ENCODE assay signal across 8 mouse cellular contexts in genomic region chr11:3129852-3130251, GRCm38 (mm10).
DNase-seq lines count a peak whose midpoint lies in the region; TF ChIP-seq lines count a peak whose summit lies in the region.
"Not testable (repeated sequence)": the region's sequence is repeated elsewhere in the genome, so short reads cannot be mapped to it uniquely, and the experiment has no call there.

No protein-coding gene starts in this region.

- TF ChIP-seq CTCF in cerebellum, adult 2 months (IDR thresholded peaks at IDR 0.05; ENCODE audit: borderline replicate concordance, insufficient read depth, low read depth, low read length); layer of hippocampus, adult 2 months (conservative IDR thresholded peaks at IDR 0.05): not testable (repeated sequence)

- DNase-seq in CD8-positive naive resting alpha-beta T cell, adult 2 months (ENCODE audit: low read depth in 2 of 2, low spot score in 2 of 2) = peak; percentile 73 to 81
- peak; percentile 69 to 76 for DNase-seq in cerebellum, adult 2 months
- peak; percentile 84 to 90 for DNase-seq in frontal cortex, postnatal 25 days (ENCODE audit: low spot score in 2 of 2)
- DNase-seq in heart, postnatal 10 days = peak; percentile 71 to 73
- DNase-seq in layer of hippocampus, adult 2 months (ENCODE audit: low spot score in 2 of 2) = peak; percentile 71 to 85
- peak; percentile 21 for DNase-seq in liver
- DNase-seq in ovary, postnatal 10 days (ENCODE audit: low spot score) = peak; percentile 95
- DNase-seq in testis, postnatal 14 days (ENCODE audit: low spot score) = peak; percentile 86

- not testable (repeated sequence) for H3K4me1 ChIP-seq in cerebellum, adult 2 months (ENCODE audit: control insufficient read depth, insufficient read depth, low read length)

- not testable (repeated sequence) for TF ChIP-seq POLR2A in cerebellum, adult 2 months (IDR thresholded peaks at IDR 0.05; ENCODE audit: borderline replicate concordance, insufficient read depth, low read length)

- 88% methylated on average over 8 of the region's 8 CpGs for WGBS in cerebellum, adult 2 months

- H3K27ac ChIP-seq in cerebellum, adult 2 months (ENCODE audit: insufficient read depth, low read length); layer of hippocampus, adult 2 months: not testable (repeated sequence)

- intact Hi-C loops in heart, postnatal 10 days (cut with DNase I) = not testable (repeated sequence)

- not testable (repeated sequence) for H3K27me3 ChIP-seq in cerebellum, adult 2 months (ENCODE audit: control insufficient read depth, insufficient read depth, low read length)

- H3K4me3 ChIP-seq in cerebellum, adult 2 months (replicated peaks; ENCODE audit: insufficient read depth, low read depth, low read length); layer of hippocampus, adult 2 months: not testable (repeated sequence)

Comparison
In these comparisons a context has a peak if more than half of its experiments do, and no peak if none do; other contexts are left out.
1. DNase-seq: peak in every context shown above with its lines; median percentile 95 in ovary, postnatal 10 days; 87 in frontal cortex, postnatal 25 days; 86 in testis, postnatal 14 days; 78 in layer of hippocampus, adult 2 months; 77 in CD8-positive naive resting alpha-beta T cell, adult 2 months; 72 in cerebellum, adult 2 months; 72 in heart, postnatal 10 days; 21 in liver.